Mouse (Mus musculus): Measurements from ENCODE around the gene Pdzd2. TPM values are rescaled to one million over a fixed set of nuclear protein-coding genes. Genes with fewer than 3 reads are reported as not detected.

Gene Pdzd2
- polyA plus RNA-seq, 1 experiment from 2014 or later = 19.1 TPM

DNA sequence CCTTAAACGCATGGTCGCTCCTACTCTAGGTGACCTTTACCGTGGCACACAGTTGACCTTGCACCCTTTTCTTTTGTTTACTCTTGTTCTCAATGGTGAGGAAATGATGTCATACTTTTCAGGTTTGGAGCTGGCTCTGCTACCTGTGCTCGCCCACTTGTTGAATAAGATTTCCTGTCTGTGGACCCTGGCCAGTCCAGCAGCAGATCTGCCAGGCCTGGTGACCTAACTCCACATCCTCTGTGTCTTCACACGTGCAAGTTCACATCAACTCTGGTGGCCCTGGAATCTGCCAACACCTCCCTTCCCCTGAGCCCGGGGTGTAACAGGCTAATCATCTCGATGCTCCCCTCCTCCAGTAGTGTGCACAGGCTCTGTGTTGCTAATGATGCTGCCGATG lies 122.5 kb downstream of the Pdzd2 start:
- DNase-seq (ENCODE audit: low spot score) = no peak
- H3K9me3 ChIP-seq (replicated peaks; ENCODE audit: low read length) = no peaks in the 10 kb centered on the region
- H3K9ac ChIP-seq (ENCODE audit: low read depth, low read length) = no peak overlapping the region
- ATAC-seq (replicated peaks; ENCODE audit: low FRiP score, low read depth) = 0 out of 2 replicates have a peak, but pooled peaks have one; percentile 21
- H3K4me2 ChIP-seq (ENCODE audit: low read length) = no peak overlapping the region
- peaks cover 8% of the 10 kb centered on the region; the same call in 1 of the 2 replicates for H3K4me1 ChIP-seq (replicated peaks; ENCODE audit: insufficient read depth, low read length)
- no peaks in the 10 kb centered on the region for H3K36me3 ChIP-seq (ENCODE audit: insufficient read depth, low read length)
- H3K27me3 ChIP-seq (ENCODE audit: insufficient read depth, low read length) = no peaks in the 10 kb centered on the region
- 50% methylated on average over 8 of the region's 8 CpGs for WGBS
- no peak overlapping the region for H3K4me3 ChIP-seq (replicated peaks; ENCODE audit: low read depth, low read length)
- TF ChIP-seq CTCF (IDR thresholded peaks at IDR 0.05; ENCODE audit: low read depth) = no peak
- no peak overlapping the region for H3K27ac ChIP-seq

DNA sequence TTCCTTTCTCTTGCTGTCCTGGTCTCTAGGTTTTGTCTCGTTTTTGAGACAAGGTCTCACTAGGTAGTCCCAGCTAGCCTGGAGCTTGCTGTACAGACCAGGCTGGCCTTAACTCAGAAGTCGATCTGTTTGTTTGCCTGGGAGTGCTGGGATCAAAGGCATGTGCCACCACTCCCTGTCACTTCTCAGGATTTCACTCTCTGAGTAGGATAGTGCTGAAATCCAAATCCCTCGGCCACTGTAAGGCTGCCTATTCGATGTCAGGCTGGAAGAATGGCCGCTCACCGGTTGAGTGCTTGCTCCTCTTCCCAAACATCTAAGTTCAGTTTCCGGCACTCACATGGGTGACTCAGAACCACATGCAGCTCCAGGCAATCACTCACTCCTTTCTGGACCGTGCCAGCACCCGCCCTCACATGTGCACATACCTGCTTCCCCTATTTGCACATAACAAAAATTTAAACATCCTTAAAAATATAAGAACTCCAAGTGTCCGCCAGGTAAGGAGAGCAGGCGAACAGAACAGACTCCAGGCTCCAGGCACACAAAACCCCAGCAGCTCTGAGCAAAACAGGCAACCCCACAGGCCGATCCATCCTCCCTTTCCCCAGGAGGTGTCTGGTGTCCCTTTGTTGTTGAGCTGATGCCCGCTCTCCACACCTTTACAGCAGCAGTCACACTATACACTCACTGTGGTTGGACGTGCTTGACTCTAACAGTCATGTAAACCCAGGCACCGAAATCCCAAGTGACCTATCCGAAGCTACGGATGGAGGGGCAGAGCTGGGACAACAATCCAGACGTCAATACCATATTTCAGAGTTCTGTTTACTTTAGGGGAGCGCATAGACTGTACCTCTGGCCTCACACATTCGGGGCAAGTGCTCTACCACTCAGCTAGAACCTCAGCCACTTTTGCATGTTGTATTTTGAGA lies 124.5 kb downstream of the Pdzd2 start:
- no peak overlapping the region for H3K27ac ChIP-seq
- ATAC-seq (replicated peaks; ENCODE audit: low FRiP score, low read depth) (no peak), DNase-seq (ENCODE audit: low spot score) (peak; percentile 51)
- no peaks in the 10 kb centered on the region for H3K9me3 ChIP-seq (replicated peaks; ENCODE audit: low read length)
- TF ChIP-seq CTCF (IDR thresholded peaks at IDR 0.05; ENCODE audit: low read depth) = no peak
- 50% methylated on average over 20 of the region's 20 CpGs for WGBS
- H3K4me2 ChIP-seq (ENCODE audit: low read length) = no peak overlapping the region
- H3K27me3 ChIP-seq (ENCODE audit: insufficient read depth, low read length) = no peaks in the 10 kb centered on the region
- H3K4me3 ChIP-seq (replicated peaks; ENCODE audit: low read depth, low read length) = no peak overlapping the region
- no peak overlapping the region for H3K9ac ChIP-seq (ENCODE audit: low read depth, low read length)
- H3K36me3 ChIP-seq (ENCODE audit: insufficient read depth, low read length) = no peaks in the 10 kb centered on the region
- peaks cover 8% of the 10 kb centered on the region; the same call in 1 of the 2 replicates for H3K4me1 ChIP-seq (replicated peaks; ENCODE audit: insufficient read depth, low read length)

DNA sequence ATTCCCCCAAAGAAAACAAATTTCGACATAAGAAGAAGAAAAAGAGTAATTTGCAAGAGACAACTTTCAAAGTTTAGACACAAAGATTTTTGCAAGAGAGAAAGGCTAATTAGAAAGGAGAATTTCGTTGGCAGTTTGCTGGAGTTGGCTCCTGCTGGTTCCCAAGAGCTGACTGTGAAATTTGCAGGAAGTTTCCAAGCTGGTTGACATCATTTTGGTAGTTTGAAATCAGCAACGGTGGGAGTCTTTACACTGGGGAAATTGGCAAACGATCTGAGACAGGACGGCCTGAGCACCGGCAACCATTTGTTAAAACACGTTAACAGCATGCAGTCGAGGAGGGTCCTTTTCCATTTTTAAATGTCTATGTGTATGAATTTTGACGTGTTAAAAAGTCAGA lies 125.7 kb downstream of the Pdzd2 start:
- DNase-seq (ENCODE audit: low spot score) = peak; percentile 36
- no peak for ATAC-seq (replicated peaks; ENCODE audit: low FRiP score, low read depth)
- WGBS = 48% methylated on average over 9 of the region's 9 CpGs
- Histone ChIP-seq H3K27ac (no peak overlapping the region), H3K4me2 (ENCODE audit: low read length) (no peak overlapping the region), H3K4me1 (replicated peaks; ENCODE audit: insufficient read depth, low read length) (peaks cover 8% of the 10 kb centered on the region; the same call in 1 of the 2 replicates), H3K9ac (ENCODE audit: low read depth, low read length) (no peak overlapping the region), H3K9me3 (replicated peaks; ENCODE audit: low read length) (no peaks in the 10 kb centered on the region), H3K27me3 (ENCODE audit: insufficient read depth, low read length) (no peaks in the 10 kb centered on the region), H3K36me3 (ENCODE audit: insufficient read depth, low read length) (no peaks in the 10 kb centered on the region), H3K4me3 (replicated peaks; ENCODE audit: low read depth, low read length) (no peak overlapping the region)
- TF ChIP-seq CTCF (IDR thresholded peaks at IDR 0.05; ENCODE audit: low read depth) = no peak

DNA sequence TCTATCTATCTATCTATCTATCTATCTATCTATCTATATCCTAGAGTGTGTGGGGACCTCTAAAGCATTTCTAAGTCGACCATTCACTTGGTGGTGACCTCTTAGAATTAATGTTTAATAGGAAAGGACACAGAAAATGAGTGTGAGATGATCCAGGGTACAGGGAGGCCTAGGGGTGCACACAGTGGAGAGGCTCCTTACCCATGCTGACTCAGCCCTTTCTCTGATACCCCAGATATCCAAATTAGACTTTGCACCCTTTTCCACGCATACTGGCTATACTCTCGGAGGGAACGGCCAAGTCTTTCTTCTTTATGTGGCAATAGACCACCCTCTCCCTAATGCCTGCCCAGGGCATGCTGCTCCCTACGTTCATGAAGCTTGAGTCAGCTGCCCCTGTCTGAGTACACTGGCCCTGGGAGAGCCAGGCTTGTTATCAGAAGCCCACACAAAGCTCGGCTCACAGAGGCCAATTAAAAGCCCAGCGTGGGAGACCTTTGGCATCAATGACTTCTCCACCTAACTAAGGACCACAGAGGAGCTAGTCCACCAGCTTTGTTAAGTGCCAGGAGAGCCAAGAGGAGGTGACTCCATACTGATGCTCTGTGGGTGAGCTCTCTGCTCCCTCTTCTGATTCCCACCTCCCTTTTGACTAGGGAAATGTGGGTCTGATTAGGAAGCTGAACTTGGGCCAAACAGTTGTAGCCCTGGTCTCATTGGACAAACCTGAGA lies 126.6 kb downstream of the Pdzd2 start:
- 75% methylated on average over 7 of the region's 7 CpGs for WGBS
- H3K27me3 ChIP-seq (ENCODE audit: insufficient read depth, low read length) = no peaks in the 10 kb centered on the region
- no peak for TF ChIP-seq CTCF (IDR thresholded peaks at IDR 0.05; ENCODE audit: low read depth)
- no peak overlapping the region for H3K4me3 ChIP-seq (replicated peaks; ENCODE audit: low read depth, low read length)
- H3K4me1 ChIP-seq (replicated peaks; ENCODE audit: insufficient read depth, low read length) = 0 out of 2 replicates have a peak, but pooled peaks cover 8% of the 10 kb centered on the region
- no peak overlapping the region for H3K9ac ChIP-seq (ENCODE audit: low read depth, low read length)
- H3K4me2 ChIP-seq (ENCODE audit: low read length) = no peak overlapping the region
- H3K9me3 ChIP-seq (replicated peaks; ENCODE audit: low read length) = no peaks in the 10 kb centered on the region
- ATAC-seq (replicated peaks; ENCODE audit: low FRiP score, low read depth) = no peak
- no peak overlapping the region for H3K27ac ChIP-seq
- DNase-seq (ENCODE audit: low spot score) = no peak
- H3K36me3 ChIP-seq (ENCODE audit: insufficient read depth, low read length) = no peaks in the 10 kb centered on the region

DNA sequence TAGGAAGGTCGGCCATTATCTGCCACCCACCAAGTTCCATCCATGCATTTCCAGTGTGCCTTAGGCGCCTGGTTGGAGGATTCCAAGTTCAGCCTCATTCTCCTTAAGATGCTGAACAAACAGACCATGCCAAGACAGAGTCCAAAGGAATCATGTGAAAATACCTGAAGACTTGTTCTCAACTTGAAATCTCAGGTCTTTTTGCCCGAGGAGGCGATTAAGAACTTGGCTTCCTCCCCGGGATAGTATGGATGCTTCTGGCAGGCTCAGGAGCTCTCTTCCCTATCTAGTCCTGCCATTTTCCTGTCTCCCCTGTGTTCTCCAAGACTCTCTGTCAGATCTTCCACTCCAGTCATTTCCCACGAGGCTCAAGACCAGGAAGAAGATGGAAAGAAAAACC lies 131.6 kb downstream of the Pdzd2 start:
- ATAC-seq (replicated peaks; ENCODE audit: low FRiP score, low read depth) = no peak
- Histone ChIP-seq H3K9me3 (replicated peaks; ENCODE audit: low read length) (no peaks in the 10 kb centered on the region), H3K36me3 (ENCODE audit: insufficient read depth, low read length) (no peaks in the 10 kb centered on the region), H3K4me3 (replicated peaks; ENCODE audit: low read depth, low read length) (no peak overlapping the region), H3K9ac (ENCODE audit: low read depth, low read length) (no peak overlapping the region), H3K4me2 (ENCODE audit: low read length) (no peak overlapping the region), H3K27me3 (ENCODE audit: insufficient read depth, low read length) (no peaks in the 10 kb centered on the region), H3K4me1 (replicated peaks; ENCODE audit: insufficient read depth, low read length) (no peaks in the 10 kb centered on the region), H3K27ac (no peak overlapping the region)
- WGBS = 80% methylated on average over 6 of the region's 6 CpGs
- DNase-seq (ENCODE audit: low spot score) = no peak
- TF ChIP-seq CTCF (IDR thresholded peaks at IDR 0.05; ENCODE audit: low read depth) = no peak

DNA sequence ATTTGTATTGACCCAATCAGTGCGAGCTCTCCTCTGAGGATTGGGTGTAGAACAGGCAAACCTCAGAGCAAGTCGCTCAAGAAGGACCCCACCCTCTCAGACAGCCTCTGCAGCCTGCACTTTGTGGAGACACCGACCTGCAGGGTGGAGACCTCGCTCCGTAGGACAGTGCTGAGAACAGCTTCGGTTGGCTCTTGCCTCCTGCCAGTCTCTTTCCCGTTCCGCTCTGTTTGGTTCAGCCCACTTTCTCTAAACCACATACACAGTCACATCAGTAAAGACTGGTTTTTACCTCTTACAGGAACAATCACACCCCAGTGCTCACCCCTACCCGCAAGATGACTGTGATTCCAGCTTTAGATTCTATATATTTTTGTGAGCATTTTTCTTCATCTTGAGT lies 133.4 kb downstream of the Pdzd2 start:
- DNase-seq (ENCODE audit: low spot score) = no peak
- Histone ChIP-seq H3K4me2 (ENCODE audit: low read length) (no peak overlapping the region), H3K27me3 (ENCODE audit: insufficient read depth, low read length) (no peaks in the 10 kb centered on the region), H3K36me3 (ENCODE audit: insufficient read depth, low read length) (no peaks in the 10 kb centered on the region), H3K9me3 (replicated peaks; ENCODE audit: low read length) (no peaks in the 10 kb centered on the region), H3K9ac (ENCODE audit: low read depth, low read length) (no peak overlapping the region), H3K4me1 (replicated peaks; ENCODE audit: insufficient read depth, low read length) (no peaks in the 10 kb centered on the region), H3K27ac (peak overlapping the region; percentile 84; the same call in 1 of the 2 replicates), H3K4me3 (replicated peaks; ENCODE audit: low read depth, low read length) (no peak overlapping the region)
- no peak for ATAC-seq (replicated peaks; ENCODE audit: low FRiP score, low read depth)
- TF ChIP-seq CTCF (IDR thresholded peaks at IDR 0.05; ENCODE audit: low read depth) = no peak
- 78% methylated on average over 9 of the region's 9 CpGs for WGBS
